Mouse (Mus musculus) forebrain, embryonic 16.5 days (tissue): ENCODE data around the gene Gpc6. TPM values are rescaled to one million over a fixed set of nuclear protein-coding genes. Genes with fewer than 3 reads are reported as not detected.

Source experiments
- ATAC-seq: fragments of 200-750 bp; cut with Nextera tagmentation; 2 replicates; pipeline ENCODE4 v1.8.0; 2017; ENCODE audit warnings: mild to moderate bottlenecking, moderate library complexity
- H3K27ac ChIP-seq: fragments of 300-500 bp; sonication (generic); 2 replicates; pipeline ENCODE4 v1.5.1; 2014; ENCODE audit warnings: low read length, control low read depth
- H3K27me3 ChIP-seq: fragments of 300-500 bp; sonication (generic); replicated peaks from 2 replicates; pipeline ENCODE4 v1.6.1; 2014; ENCODE audit warnings: low read length; ENCODE audit not compliant: control insufficient read depth, insufficient read depth
- H3K36me3 ChIP-seq: fragments of 300-500 bp; sonication (generic); 2 replicates; pipeline ENCODE4 v1.6.1; 2014; ENCODE audit not compliant: control insufficient read depth, insufficient read depth
- H3K4me1 ChIP-seq: fragments of 300-500 bp; sonication (generic); replicated peaks from 2 replicates; pipeline ENCODE4 v1.6.1; 2014; ENCODE audit warnings: low read length; ENCODE audit not compliant: control insufficient read depth, insufficient read depth
- H3K4me2 ChIP-seq: fragments of 300-500 bp; sonication (generic); 2 replicates; pipeline ENCODE4 v1.6.1; 2014; ENCODE audit warnings: mild to moderate bottlenecking, low read length, control low read depth
- H3K4me3 ChIP-seq: fragments of 300-500 bp; sonication (generic); replicated peaks from 2 replicates; pipeline ENCODE4 v1.5.1; 2014; ENCODE audit warnings: mild to moderate bottlenecking, low read length, control low read depth
- H3K9ac ChIP-seq: fragments of 300-500 bp; sonication (generic); replicated peaks from 2 replicates; pipeline ENCODE4 v1.6.1; 2014; ENCODE audit warnings: low read depth, low read length, control low read depth
- H3K9me3 ChIP-seq: fragments of 300-500 bp; sonication (generic); 2 replicates; pipeline ENCODE4 v1.6.1; 2016; ENCODE audit warnings: low read length; ENCODE audit not compliant: control insufficient read depth
- WGBS: fragments of 180-500 bp; shearing (Covaris S2); extraction: QIAGEN DNeasy Blood & Tissue Kit; methylation state at CpG from one replicate; pipeline ENCODE4 v1.1.7; 2014; 5-methylcytosine and 5-hydroxymethylcytosine counted together
- polyA plus RNA-seq: library from polyadenylated mRNA; unstranded; fragments of >200 nt; fragmentation: Nextera tagmentation; extraction: Ambion mirVana; gene quantifications from 2 replicates; pipeline ENCODE4 v1.2.1, GENCODE M21; 2015

Gpc6 gene
- polyA plus RNA-seq, 1 experiment from 2014 or later: 18.2 TPM

GRCm38 (mm10) chr14:117146665-117147064 lies 221.6 kb downstream of the Gpc6 start:
- H3K36me3 ChIP-seq: no peaks in the 10 kb centered on the region
- H3K4me1 ChIP-seq: peaks cover 11% of the 10 kb centered on the region
- no peak overlapping the region for H3K4me2 ChIP-seq
- peak; percentile 54 for ATAC-seq
- no peak overlapping the region for H3K9ac ChIP-seq
- H3K9me3 ChIP-seq: no peaks in the 10 kb centered on the region
- H3K4me3 ChIP-seq: no peak overlapping the region
- 44% methylated on average over 4 of the region's 4 CpGs for WGBS
- no peaks in the 10 kb centered on the region for H3K27me3 ChIP-seq
- H3K27ac ChIP-seq: no peak overlapping the region

GRCm38 (mm10) chr14:117151621-117152020 lies 226.5 kb downstream of the Gpc6 start:
- H3K27ac ChIP-seq: no peak overlapping the region
- no peaks in the 10 kb centered on the region for H3K27me3 ChIP-seq
- H3K9me3 ChIP-seq: no peaks in the 10 kb centered on the region
- H3K9ac ChIP-seq: no peak overlapping the region
- no peak overlapping the region for H3K4me3 ChIP-seq
- 93% methylated on average over 7 of the region's 7 CpGs for WGBS
- no peak overlapping the region for H3K4me2 ChIP-seq
- H3K4me1 ChIP-seq: peaks cover 8% of the 10 kb centered on the region
- H3K36me3 ChIP-seq: no peaks in the 10 kb centered on the region
- ATAC-seq: no peak

GRCm38 (mm10) chr14:117155884-117156465 lies 230.9 kb downstream of the Gpc6 start:
- no peaks in the 10 kb centered on the region for H3K36me3 ChIP-seq
- peak; percentile 79 for ATAC-seq
- 0 out of 2 replicates have a peak, but pooled peaks cover 5% of the 10 kb centered on the region for H3K4me1 ChIP-seq
- no peak overlapping the region for H3K9ac ChIP-seq
- no peaks in the 10 kb centered on the region for H3K9me3 ChIP-seq
- peak overlapping the region; percentile 34; the same call in 1 of the 2 replicates for H3K27ac ChIP-seq
- no peaks in the 10 kb centered on the region for H3K27me3 ChIP-seq
- WGBS: 67% methylated on average over 14 of the region's 14 CpGs
- no peak overlapping the region for H3K4me3 ChIP-seq
- no peak overlapping the region for H3K4me2 ChIP-seq

GRCm38 (mm10) chr14:117157426-117157825 lies 232.3 kb downstream of the Gpc6 start:
- H3K4me1 ChIP-seq: 0 out of 2 replicates have a peak, but pooled peaks cover 5% of the 10 kb centered on the region
- 92% methylated on average over 3 of the region's 3 CpGs for WGBS
- ATAC-seq: no peak
- H3K27me3 ChIP-seq: no peaks in the 10 kb centered on the region
- no peak overlapping the region for H3K4me2 ChIP-seq
- H3K9me3 ChIP-seq: no peaks in the 10 kb centered on the region
- H3K27ac ChIP-seq: no peak overlapping the region
- H3K9ac ChIP-seq: no peak overlapping the region
- H3K36me3 ChIP-seq: no peaks in the 10 kb centered on the region
- no peak overlapping the region for H3K4me3 ChIP-seq

GRCm38 (mm10) chr14:117166350-117166749 lies 241.2 kb downstream of the Gpc6 start:
- Histone ChIP-seq H3K9me3 (no peaks in the 10 kb centered on the region), H3K27me3 (no peaks in the 10 kb centered on the region), H3K27ac (no peak overlapping the region), H3K36me3 (no peaks in the 10 kb centered on the region), H3K4me1 (no peaks in the 10 kb centered on the region), H3K9ac (no peak overlapping the region), H3K4me3 (no peak overlapping the region), H3K4me2 (no peak overlapping the region)
- ATAC-seq: no peak
- WGBS: 98% methylated on average over 5 of the region's 5 CpGs

GRCm38 (mm10) chr14:117193364-117193763 lies 268.2 kb downstream of the Gpc6 start:
- Histone ChIP-seq H3K27me3 (no peaks in the 10 kb centered on the region), H3K4me1 (no peaks in the 10 kb centered on the region), H3K36me3 (no peaks in the 10 kb centered on the region), H3K9me3 (no peaks in the 10 kb centered on the region), H3K4me3 (no peak overlapping the region), H3K9ac (no peak overlapping the region), H3K27ac (no peak overlapping the region), H3K4me2 (no peak overlapping the region)
- 98% methylated on average over 2 of the region's 2 CpGs for WGBS
- ATAC-seq: no peak

- no peaks in the 10 kb centered on the region for H3K4me1 ChIP-seq
- H3K4me2 ChIP-seq: no peak overlapping the region
- ATAC-seq: no peak
- no peak overlapping the region for H3K27ac ChIP-seq
- 33% methylated on average over 2 of the region's 2 CpGs for WGBS
- H3K9me3 ChIP-seq: no peaks in the 10 kb centered on the region
- no peak overlapping the region for H3K4me3 ChIP-seq
- H3K27me3 ChIP-seq: no peaks in the 10 kb centered on the region
- H3K36me3 ChIP-seq: no peaks in the 10 kb centered on the region
- H3K9ac ChIP-seq: no peak overlapping the region
These were observed 276.9 kb downstream of the Gpc6 start for GRCm38 (mm10) chr14:117202012-117202411.

- 91% methylated on average over 3 of the region's 3 CpGs for WGBS
- ATAC-seq: no peak
These were observed 278.8 kb downstream of the Gpc6 start for GRCm38 (mm10) chr14:117203960-117204359.

GRCm38 (mm10) chr14:117214373-117214772 lies 289.3 kb downstream of the Gpc6 start:
- H3K4me2 ChIP-seq: no peak overlapping the region
- no peaks in the 10 kb centered on the region for H3K9me3 ChIP-seq
- no peak; the same call in 1 of the 2 replicates for ATAC-seq
- no peaks in the 10 kb centered on the region for H3K27me3 ChIP-seq
- H3K9ac ChIP-seq: no peak overlapping the region
- H3K4me3 ChIP-seq: no peak overlapping the region
- H3K36me3 ChIP-seq: no peaks in the 10 kb centered on the region
- no peaks in the 10 kb centered on the region for H3K4me1 ChIP-seq
- no peak overlapping the region for H3K27ac ChIP-seq

More at GRCm38 (mm10) chr14:117203960-117204359, 278.8 kb downstream of the Gpc6 start:
- H3K36me3 ChIP-seq: no peaks in the 10 kb centered on the region
- H3K4me1 ChIP-seq: no peaks in the 10 kb centered on the region
- H3K4me2 ChIP-seq: no peak overlapping the region
- H3K27me3 ChIP-seq: no peaks in the 10 kb centered on the region
- no peak overlapping the region for H3K9ac ChIP-seq
- no peak overlapping the region for H3K27ac ChIP-seq
- no peak overlapping the region for H3K4me3 ChIP-seq
- no peaks in the 10 kb centered on the region for H3K9me3 ChIP-seq

- H3K9ac ChIP-seq: no peak overlapping the region
- no peaks in the 10 kb centered on the region for H3K27me3 ChIP-seq
- no peak overlapping the region for H3K4me2 ChIP-seq
- no peak overlapping the region for H3K4me3 ChIP-seq
- no peaks in the 10 kb centered on the region for H3K36me3 ChIP-seq
- no peaks in the 10 kb centered on the region for H3K9me3 ChIP-seq
- H3K4me1 ChIP-seq: no peaks in the 10 kb centered on the region
- no peak for ATAC-seq
- no peak overlapping the region for H3K27ac ChIP-seq
These were observed 301.8 kb downstream of the Gpc6 start for GRCm38 (mm10) chr14:117226920-117227319.
